Mouse (Mus musculus) MEL (cell line): ENCODE results near the gene Srsf12.

Source experiments
- MAX ChIP-seq: IDR thresholded peaks from 2 replicates; pipeline ENCODE4 v1.6.1; 2011; ENCODE audit warnings: low read length, improper control_type of control experiment
- SMC3 ChIP-seq: IDR thresholded peaks from 2 replicates; pipeline ENCODE4 v1.6.1; 2011; ENCODE audit warnings: low read depth, low read length, improper control_type of control experiment

- no peak for TF ChIP-seq MAX
- TF ChIP-seq SMC3, result no peak
Observed at GRCm38 (mm10) chr4:33248062-33248889, 39.5 kb downstream of the Srsf12 start.
